Mouse (Mus musculus) forebrain, embryonic 16.5 days (tissue): ENCODE data around the gene Syce2. TPM values are rescaled to one million over a fixed set of nuclear protein-coding genes. Genes with fewer than 3 reads are reported as not detected.

Source experiments
- ATAC-seq: fragments of 200-750 bp; cut with Nextera tagmentation; 2 replicates; pipeline ENCODE4 v1.8.0; 2017; ENCODE audit warnings: mild to moderate bottlenecking, moderate library complexity
- H3K27ac ChIP-seq: fragments of 300-500 bp; sonication (generic); 2 replicates; pipeline ENCODE4 v1.5.1; 2014; ENCODE audit warnings: low read length, control low read depth
- H3K27me3 ChIP-seq: fragments of 300-500 bp; sonication (generic); replicated peaks from 2 replicates; pipeline ENCODE4 v1.6.1; 2014; ENCODE audit warnings: low read length; ENCODE audit not compliant: control insufficient read depth, insufficient read depth
- H3K36me3 ChIP-seq: fragments of 300-500 bp; sonication (generic); 2 replicates; pipeline ENCODE4 v1.6.1; 2014; ENCODE audit not compliant: control insufficient read depth, insufficient read depth
- H3K4me1 ChIP-seq: fragments of 300-500 bp; sonication (generic); replicated peaks from 2 replicates; pipeline ENCODE4 v1.6.1; 2014; ENCODE audit warnings: low read length; ENCODE audit not compliant: control insufficient read depth, insufficient read depth
- H3K4me2 ChIP-seq: fragments of 300-500 bp; sonication (generic); 2 replicates; pipeline ENCODE4 v1.6.1; 2014; ENCODE audit warnings: mild to moderate bottlenecking, low read length, control low read depth
- H3K4me3 ChIP-seq: fragments of 300-500 bp; sonication (generic); replicated peaks from 2 replicates; pipeline ENCODE4 v1.5.1; 2014; ENCODE audit warnings: mild to moderate bottlenecking, low read length, control low read depth
- H3K9ac ChIP-seq: fragments of 300-500 bp; sonication (generic); replicated peaks from 2 replicates; pipeline ENCODE4 v1.6.1; 2014; ENCODE audit warnings: low read depth, low read length, control low read depth
- H3K9me3 ChIP-seq: fragments of 300-500 bp; sonication (generic); 2 replicates; pipeline ENCODE4 v1.6.1; 2016; ENCODE audit warnings: low read length; ENCODE audit not compliant: control insufficient read depth
- WGBS: fragments of 180-500 bp; shearing (Covaris S2); extraction: QIAGEN DNeasy Blood & Tissue Kit; methylation state at CpG from one replicate; pipeline ENCODE4 v1.1.7; 2014; 5-methylcytosine and 5-hydroxymethylcytosine counted together
- polyA plus RNA-seq: library from polyadenylated mRNA; unstranded; fragments of >200 nt; fragmentation: Nextera tagmentation; extraction: Ambion mirVana; gene quantifications from 2 replicates; pipeline ENCODE4 v1.2.1, GENCODE M21; 2015

Gene Syce2
- polyA plus RNA-seq, 1 experiment from 2014 or later, result 51.0 TPM

DNA sequence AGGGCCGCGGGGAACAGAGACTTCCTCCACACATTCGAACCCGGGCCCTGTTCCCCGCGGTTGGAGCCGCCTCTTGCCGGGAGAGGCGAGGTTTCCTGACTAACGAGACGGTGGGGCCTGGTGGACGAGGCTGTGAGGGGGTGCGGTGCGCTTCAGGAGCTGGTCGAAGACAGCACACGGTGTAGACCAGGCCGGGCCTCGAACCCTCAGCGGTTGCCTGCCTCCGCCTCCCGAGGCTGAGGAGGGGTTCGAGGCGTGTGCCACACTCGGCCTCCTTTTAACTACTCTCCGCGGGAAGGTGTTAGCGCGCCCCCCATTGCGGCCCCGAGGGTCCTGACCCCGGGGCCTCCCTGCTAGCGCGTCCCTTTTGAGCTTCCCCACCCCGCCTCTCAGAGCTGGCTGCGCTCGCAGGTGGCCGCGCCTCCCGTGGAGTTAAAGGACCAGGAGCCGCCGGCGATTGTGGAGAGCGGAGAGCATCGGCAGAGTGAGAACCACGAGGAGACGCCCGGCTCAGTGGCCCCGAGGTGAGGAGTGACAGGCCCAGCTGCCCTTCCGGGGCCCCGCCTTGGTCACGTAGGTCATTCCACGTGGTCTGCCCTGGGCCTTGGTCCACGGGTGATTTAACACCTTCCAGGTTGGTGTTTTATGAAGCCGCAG lies 526 bp downstream of the Syce2 start:
- Histone ChIP-seq H3K4me1 (peaks cover 19% of the 10 kb centered on the region), H3K4me2 (peak overlapping the region; percentile 93), H3K27ac (no peak overlapping the region), H3K27me3 (no peaks in the 10 kb centered on the region), H3K4me3 (peak overlapping the region; percentile 52), H3K36me3 (peaks cover 14% of the 10 kb centered on the region), H3K9ac (peak overlapping the region; percentile 61), H3K9me3 (no peaks in the 10 kb centered on the region)
- 4% methylated on average over 51 of the region's 54 CpGs for WGBS
- ATAC-seq, result peak; percentile 66

DNA sequence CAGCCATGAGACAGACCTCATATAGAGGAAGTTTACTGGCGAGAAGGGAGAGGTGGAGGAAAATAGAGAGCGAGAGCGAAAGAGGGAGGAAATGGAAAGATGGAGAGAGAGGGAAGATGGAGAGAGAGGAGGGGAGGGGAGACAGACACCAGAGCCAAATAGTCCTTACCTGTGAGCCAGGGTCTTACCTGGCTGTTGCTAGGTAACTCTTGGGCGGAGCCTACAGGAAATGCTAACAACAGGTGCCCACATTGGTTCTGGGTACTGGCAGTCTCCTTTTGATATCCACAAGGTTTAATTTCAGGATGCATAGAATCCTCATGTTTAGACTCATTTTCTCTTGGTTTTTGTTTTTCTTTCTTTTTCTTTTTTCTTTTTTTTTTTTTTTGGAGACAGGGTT lies 1.1 kb downstream of the Syce2 start:
- H3K9ac ChIP-seq, result no peak overlapping the region
- peaks cover 23% of the 10 kb centered on the region for H3K4me1 ChIP-seq
- no peak for ATAC-seq
- H3K27ac ChIP-seq, result no peak overlapping the region
- peak overlapping the region; percentile 52 for H3K4me3 ChIP-seq
- 69% methylated on average over 4 of the region's 4 CpGs for WGBS
- no peaks in the 10 kb centered on the region for H3K9me3 ChIP-seq
- H3K27me3 ChIP-seq, result no peaks in the 10 kb centered on the region
- peaks cover 11% of the 10 kb centered on the region for H3K36me3 ChIP-seq
- peak overlapping the region; percentile 93 for H3K4me2 ChIP-seq

DNA sequence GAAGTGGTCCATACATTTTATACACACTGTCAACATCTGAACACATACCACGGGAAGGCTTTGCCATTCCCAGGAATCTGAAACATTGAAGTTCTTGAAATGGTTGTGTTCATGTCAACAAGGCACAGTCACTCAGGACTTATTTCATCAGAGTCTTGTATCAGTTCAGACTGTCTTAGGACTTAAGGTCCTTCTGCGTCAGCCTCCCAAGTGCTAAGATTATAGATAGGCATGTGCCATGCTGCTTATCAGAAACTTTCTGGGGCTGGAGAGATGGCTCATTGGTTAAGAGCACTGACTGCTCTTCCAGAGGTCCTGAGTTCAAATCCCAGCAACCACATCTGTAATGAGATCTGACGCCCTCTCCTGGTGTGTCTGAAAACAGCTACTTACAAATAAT lies 2.4 kb downstream of the Syce2 start:
- Histone ChIP-seq H3K4me2 (no peak overlapping the region), H3K4me1 (peaks cover 23% of the 10 kb centered on the region), H3K27ac (no peak overlapping the region), H3K4me3 (no peak overlapping the region), H3K9me3 (no peaks in the 10 kb centered on the region), H3K9ac (no peak overlapping the region), H3K36me3 (no peaks in the 10 kb centered on the region), H3K27me3 (no peaks in the 10 kb centered on the region)
- no peak for ATAC-seq
- WGBS, result 87% methylated on average over 3 of the region's 3 CpGs

DNA sequence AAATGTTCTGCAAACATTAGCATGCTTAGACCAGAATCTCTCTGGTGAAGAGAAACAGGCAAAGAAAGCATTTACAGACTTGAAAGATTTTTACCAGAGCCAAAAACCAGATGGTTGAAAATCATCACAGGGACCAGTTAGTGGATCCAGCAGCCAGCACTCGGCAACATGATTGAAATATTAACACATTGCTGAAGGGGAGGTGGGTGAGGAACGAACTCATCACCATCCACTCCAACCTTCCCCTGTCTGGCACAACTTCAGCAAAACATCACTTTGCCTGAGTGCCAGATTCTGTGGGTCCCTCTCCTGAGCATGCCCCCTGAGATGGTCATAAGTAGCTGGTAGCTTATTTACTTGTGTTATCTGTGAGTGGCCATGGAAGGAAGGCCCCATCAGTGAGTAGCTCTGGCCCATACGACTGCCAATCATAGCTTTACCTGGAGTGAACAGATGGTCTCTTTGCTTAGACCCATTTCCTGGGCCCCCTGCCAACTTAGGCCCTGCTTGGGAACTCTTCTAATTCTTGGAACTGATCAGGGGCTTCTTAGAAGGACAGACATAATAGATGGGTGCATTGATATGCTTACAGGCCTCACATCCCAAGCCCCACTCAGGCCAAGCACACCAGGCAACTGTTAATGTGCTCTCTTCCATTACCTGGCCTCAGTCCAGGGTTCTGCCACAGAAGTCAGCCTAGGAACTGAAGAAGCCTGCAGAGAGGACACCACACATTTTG lies 5.6 kb downstream of the Syce2 start:
- Histone ChIP-seq H3K27ac (peak overlapping the region; percentile 77), H3K4me2 (no peak overlapping the region), H3K36me3 (no peaks in the 10 kb centered on the region), H3K4me3 (no peak overlapping the region), H3K9me3 (no peaks in the 10 kb centered on the region), H3K4me1 (peaks cover 16% of the 10 kb centered on the region), H3K9ac (no peak overlapping the region), H3K27me3 (no peaks in the 10 kb centered on the region)
- ATAC-seq, result peak; percentile 60
- WGBS, result 35% methylated on average over 3 of the region's 3 CpGs

DNA sequence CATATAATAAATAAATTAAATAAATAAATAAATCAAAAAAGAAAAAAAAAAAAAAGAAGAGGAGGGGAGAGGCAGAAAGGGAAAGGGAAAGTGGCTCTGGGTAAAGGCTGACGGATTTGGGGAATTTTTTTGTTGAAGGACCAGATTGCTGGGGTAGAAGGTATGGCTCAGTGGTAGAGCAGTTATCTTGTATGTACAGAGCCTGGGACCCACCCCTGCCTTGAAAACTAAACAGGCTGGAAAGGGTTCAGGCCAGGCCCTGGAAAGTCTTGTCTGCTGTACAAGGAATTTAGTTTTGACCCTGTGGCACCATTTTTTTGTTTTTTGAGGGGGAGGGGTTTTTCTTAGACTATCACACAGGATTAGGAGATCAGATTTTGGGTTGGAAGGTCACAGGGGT lies 7.0 kb downstream of the Syce2 start:
- H3K27me3 ChIP-seq, result no peaks in the 10 kb centered on the region
- no peak for ATAC-seq

DNA sequence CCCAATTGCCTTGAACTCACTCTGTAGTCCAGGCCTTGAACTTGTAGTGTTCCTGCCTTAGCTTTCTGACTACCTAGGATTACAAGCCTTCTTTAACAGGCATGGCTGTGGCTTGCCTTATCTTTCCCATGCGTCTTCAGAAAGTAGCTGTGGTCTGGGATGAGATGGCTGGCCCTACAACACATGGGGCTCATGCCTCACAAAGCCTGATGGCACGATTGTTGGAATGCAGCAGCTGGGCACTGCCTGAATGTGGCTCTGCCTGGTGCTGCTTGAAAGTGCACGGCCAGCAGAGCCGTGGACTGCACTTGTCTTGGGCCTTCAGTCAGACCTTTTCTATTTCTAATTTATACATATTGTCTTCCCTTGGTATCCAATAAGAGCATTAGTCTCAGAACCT lies 12.8 kb downstream of the Syce2 start:
- H3K36me3 ChIP-seq, result peaks cover 18% of the 10 kb centered on the region
- no peak for ATAC-seq
- WGBS, result 84% methylated on average over 4 of the region's 4 CpGs
- no peak overlapping the region for H3K9ac ChIP-seq
- no peaks in the 10 kb centered on the region for H3K9me3 ChIP-seq
- no peaks in the 10 kb centered on the region for H3K27me3 ChIP-seq
- H3K27ac ChIP-seq, result no peak overlapping the region
- no peaks in the 10 kb centered on the region for H3K4me1 ChIP-seq
- H3K4me3 ChIP-seq, result no peak overlapping the region
- H3K4me2 ChIP-seq, result no peak overlapping the region

More for the DNA sequence above, 7.0 kb downstream of the Syce2 start:
- peaks cover 10% of the 10 kb centered on the region for H3K4me1 ChIP-seq
- H3K9me3 ChIP-seq, result no peaks in the 10 kb centered on the region
- H3K27ac ChIP-seq, result no peak overlapping the region
- no peak overlapping the region for H3K4me2 ChIP-seq
- H3K4me3 ChIP-seq, result no peak overlapping the region
- no peak overlapping the region for H3K9ac ChIP-seq
- WGBS, result 97% methylated on average over 1 of the region's 1 CpGs
- H3K36me3 ChIP-seq, result no peaks in the 10 kb centered on the region

DNA sequence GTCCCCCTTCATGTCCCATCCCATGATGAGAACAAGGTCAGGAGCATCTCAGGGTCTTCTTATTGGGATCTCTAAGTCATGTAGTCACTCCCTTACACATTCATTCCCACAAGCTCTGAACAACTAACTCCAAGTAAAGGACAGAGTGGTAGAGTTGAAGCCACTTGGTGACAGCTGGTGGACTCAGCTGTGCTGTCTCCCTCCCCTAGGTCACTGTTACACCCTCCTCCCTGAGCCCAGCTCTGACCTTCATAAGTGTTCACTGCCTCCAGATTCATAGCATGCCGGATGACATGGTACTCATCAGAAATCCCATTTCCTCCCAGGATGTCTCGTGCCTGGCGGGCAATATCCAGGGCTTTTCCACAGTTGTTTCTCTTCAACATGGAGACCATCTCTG lies 16.4 kb downstream of the Syce2 start:
- Histone ChIP-seq H3K27ac (no peak overlapping the region), H3K9ac (no peak overlapping the region), H3K4me1 (peaks cover 8% of the 10 kb centered on the region), H3K4me2 (no peak overlapping the region), H3K36me3 (peaks cover 18% of the 10 kb centered on the region), H3K4me3 (no peak overlapping the region), H3K27me3 (no peaks in the 10 kb centered on the region), H3K9me3 (no peaks in the 10 kb centered on the region)
- 96% methylated on average over 3 of the region's 3 CpGs for WGBS
- ATAC-seq, result no peak

DNA sequence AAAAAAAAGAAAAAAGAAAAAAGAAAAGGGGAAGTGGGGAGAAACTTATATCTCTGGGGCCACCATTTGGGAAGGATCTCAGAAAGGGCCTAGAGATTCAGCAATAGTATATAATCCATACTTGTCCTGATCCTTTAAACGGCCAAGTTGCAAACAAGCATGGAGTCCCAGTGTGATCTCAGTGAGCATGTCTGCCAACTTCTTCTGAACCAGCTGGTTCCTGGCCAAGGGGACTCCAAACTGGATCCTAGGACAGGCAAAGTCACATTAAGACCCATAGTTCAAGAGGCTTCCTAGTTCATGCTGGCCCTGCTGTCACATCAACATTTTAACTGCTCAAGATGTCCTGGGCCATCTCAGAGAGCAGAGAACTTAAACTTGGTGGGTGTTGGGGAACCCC lies 17.2 kb downstream of the Syce2 start:
- no peak overlapping the region for H3K4me2 ChIP-seq
- WGBS, result 91% methylated on average over 1 of the region's 1 CpGs
- peaks cover 11% of the 10 kb centered on the region for H3K4me1 ChIP-seq
- no peaks in the 10 kb centered on the region for H3K27me3 ChIP-seq
- H3K36me3 ChIP-seq, result peaks cover 18% of the 10 kb centered on the region
- no peak overlapping the region for H3K4me3 ChIP-seq
- ATAC-seq, result no peak
- H3K9ac ChIP-seq, result no peak overlapping the region
- no peak overlapping the region for H3K27ac ChIP-seq
- no peaks in the 10 kb centered on the region for H3K9me3 ChIP-seq

DNA sequence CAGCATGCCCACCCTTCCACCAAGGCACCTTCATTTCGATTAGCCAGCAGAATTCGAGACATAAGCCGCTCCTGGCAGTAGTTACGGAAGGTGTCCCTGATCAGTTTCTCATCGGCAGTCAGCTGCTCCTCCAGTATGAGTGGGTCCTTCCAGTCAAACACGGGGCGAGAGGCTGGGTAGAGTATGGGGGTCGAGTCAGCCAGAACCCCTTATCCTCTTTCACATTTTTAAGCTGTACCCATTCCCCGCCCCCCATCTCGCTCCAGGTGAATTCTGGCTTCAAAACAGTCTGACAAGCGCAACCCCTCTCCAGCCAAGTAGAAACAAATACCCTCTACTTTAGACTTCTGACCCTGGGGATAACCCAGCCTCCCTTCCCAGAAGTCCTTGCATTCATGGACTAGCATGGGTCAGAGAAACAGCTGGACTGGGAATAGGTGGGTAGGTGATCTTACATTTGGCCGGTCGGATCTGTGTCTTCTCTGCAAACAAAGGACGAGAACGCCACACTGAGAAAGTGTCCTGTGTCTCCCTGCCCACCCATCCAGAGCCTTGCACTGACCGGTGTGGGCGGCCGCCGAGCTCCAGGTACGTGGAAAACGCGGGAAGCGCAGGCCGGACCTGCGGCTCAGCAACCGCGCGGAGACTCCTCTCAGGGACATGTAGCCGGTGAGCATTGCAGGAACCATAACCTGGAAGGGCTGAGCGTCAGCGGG lies 21.2 kb downstream of the Syce2 start:
- Histone ChIP-seq H3K4me1 (peaks cover 11% of the 10 kb centered on the region), H3K27ac (no peak overlapping the region), H3K4me3 (peak overlapping the region; percentile 86), H3K9me3 (no peaks in the 10 kb centered on the region), H3K27me3 (no peaks in the 10 kb centered on the region), H3K4me2 (peak overlapping the region; percentile 96), H3K36me3 (0 out of 2 replicates have a peak, but pooled peaks cover 2% of the 10 kb centered on the region), H3K9ac (peak overlapping the region; percentile 85)
- WGBS, result 13% methylated on average over 31 of the region's 31 CpGs
- ATAC-seq, result no peak
